Mouse (Mus musculus) MEL (cell line): ENCODE data around the gene Icam1.
A peak's percentile ranks its signal among the peaks of the same experiment; 100 is the strongest.

Source experiments
- CTCF ChIP-seq, 3 experiments: IDR thresholded peaks in 2 of 3; conservative IDR thresholded peaks in 1 of 3; 2 replicates each; pipeline ENCODE4 v1.5.1; 2011 to 2012; ENCODE audit warnings: low read length in 3 of 3, low read depth in 2 of 3, mild to moderate bottlenecking in 2 of 3, improper control_type of control experiment in 1 of 3, inconsistent platforms in 1 of 3, mixed read lengths in 1 of 3, moderate library complexity in 1 of 3; ENCODE audit not compliant: control insufficient read depth in 1 of 3, insufficient read depth in 1 of 3, poor library complexity in 1 of 3, severe bottlenecking in 1 of 3
- POLR2AphosphoS5 ChIP-seq: IDR thresholded peaks from 2 replicates; pipeline ENCODE4 v1.6.1; 2012; ENCODE audit warnings: low read depth, borderline replicate concordance, mild to moderate bottlenecking, inconsistent platforms, low read length, moderate library complexity, mixed read lengths
- TCF12 ChIP-seq: IDR thresholded peaks from 2 replicates; pipeline ENCODE4 v1.6.1; 2014; ENCODE audit warnings: low read depth, mild to moderate bottlenecking, inconsistent platforms, low read length, improper control_type of control experiment, moderate library complexity

- no peak for TF ChIP-seq TCF12
- peak in 1 of 3 experiments; percentile 23; a peak in 1 of 6 replicates for TF ChIP-seq CTCF (IDR thresholded peaks at IDR 0.05 in 2 of 3, conservative IDR thresholded peaks at IDR 0.05 in 1 of 3; ENCODE audit: control insufficient read depth in 1 of 3, insufficient read depth in 1 of 3, low read depth in 2 of 3, low read length in 3 of 3, poor library complexity in 1 of 3, severe bottlenecking in 1 of 3)
- no peak for TF ChIP-seq POLR2AphosphoS5
Observed at GRCm38 (mm10) chr9:21022726-21023125, 6.9 kb downstream of the Icam1 start.
